Mouse (Mus musculus) fat pad, adult 2 months (tissue): ENCODE measurements around the gene Fkbp2.

Source experiments
- DNase-seq: peaks from one replicate; pipeline ENCODE4 v3.0.0-alpha.2; 2011; ENCODE audit warnings: low read depth, low spot score; ENCODE audit errors: extremely low read depth

Gene Fkbp2

GRCm38 (mm10) chr19:6980381-6981093 is at the start of gene Fkbp2:
Fkbp2 (minus strand) TSS chr19:6980501.
- peak; percentile 73 for DNase-seq

GRCm38 (mm10) chr19:7029531-7029930 is 49.2 kb upstream of the Fkbp2 start:
- DNase-seq: no peak

GRCm38 (mm10) chr19:7020224-7020641 is 39.9 kb upstream of the Fkbp2 start:
- DNase-seq: no peak

- DNase-seq: no peak
Measured at GRCm38 (mm10) chr19:7019191-7019590, 38.9 kb upstream of the Fkbp2 start, which contains the start of gene Fermt3. Fermt3 (minus strand) TSS chr19:7019469.

- no peak for DNase-seq
Measured at GRCm38 (mm10) chr19:7018546-7018945, 38.2 kb upstream of the Fkbp2 start.

- DNase-seq: no peak
Measured at GRCm38 (mm10) chr19:7017541-7018457, 37.5 kb upstream of the Fkbp2 start.

GRCm38 (mm10) chr19:7014481-7015135 is 34.3 kb upstream of the Fkbp2 start:
- no peak for DNase-seq

- no peak for DNase-seq
Measured at GRCm38 (mm10) chr19:7013984-7014383, 33.7 kb upstream of the Fkbp2 start.

- DNase-seq: no peak
Measured at GRCm38 (mm10) chr19:7012426-7012825, 32.1 kb upstream of the Fkbp2 start.

GRCm38 (mm10) chr19:7006892-7007593 is 26.7 kb upstream of the Fkbp2 start:
- no peak for DNase-seq

- no peak for DNase-seq
Measured at GRCm38 (mm10) chr19:6999360-7000063, 19.2 kb upstream of the Fkbp2 start.

- DNase-seq: no peak
Measured at GRCm38 (mm10) chr19:6997721-6998290, 17.5 kb upstream of the Fkbp2 start.

GRCm38 (mm10) chr19:6996006-6996405 is 15.7 kb upstream of the Fkbp2 start, which contains the start of the genes Nudt22 and Trpt1:
Nudt22 (minus strand) TSS chr19:6996117.
Trpt1 (plus strand) TSS chr19:6996131.
- DNase-seq: no peak

GRCm38 (mm10) chr19:6995255-6995991 is 15.1 kb upstream of the Fkbp2 start:
- DNase-seq: no peak

GRCm38 (mm10) chr19:6994489-6994888 is 14.2 kb upstream of the Fkbp2 start:
- no peak for DNase-seq

- DNase-seq: no peak
Measured at GRCm38 (mm10) chr19:6994002-6994401, 13.7 kb upstream of the Fkbp2 start.

- DNase-seq: no peak
Measured at GRCm38 (mm10) chr19:6993011-6993770, 12.9 kb upstream of the Fkbp2 start.
